Mouse (Mus musculus) left cerebral cortex, adult 8-10 months (tissue): Measurements from ENCODE around the gene Upk1b. TPM values are rescaled to one million over a fixed set of nuclear protein-coding genes. Genes with fewer than 3 reads are reported as not detected.

Source experiments
- DNase-seq, 2 experiments: peaks; one replicate each; pipeline ENCODE4 v3.0.0; 2022; ENCODE audit warnings: low spot score in 2 of 2
- total RNA-seq, 4 experiments: library from RNA; stranded (reverse); gene quantifications; 2 replicates each; pipeline ENCODE4 v1.2.4; 2022

Gene Upk1b
- total RNA-seq, 4 experiments from 2014 or later, result 2.2 to 3.7 (median 2.5) TPM

DNA sequence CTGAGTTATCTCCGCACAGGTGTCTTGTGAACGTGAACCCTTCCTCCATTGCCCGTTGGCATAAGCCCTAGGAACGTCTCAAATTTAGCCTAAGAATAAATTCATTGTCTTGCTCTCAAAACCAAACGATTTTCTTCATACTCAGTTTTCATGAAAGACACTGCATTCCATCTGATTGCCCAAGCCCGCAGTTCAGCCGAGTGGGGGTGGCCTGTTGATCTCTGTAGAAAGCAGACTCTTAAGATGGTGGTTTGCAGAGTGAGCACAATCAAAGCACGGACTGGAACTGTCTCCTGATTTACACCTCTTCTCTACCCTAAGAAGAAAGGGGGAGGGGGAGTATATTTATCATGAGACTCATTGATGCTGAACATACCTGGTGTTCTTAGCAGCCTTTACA, 37.7 kb downstream of the Upk1b start:
- no peak for DNase-seq

DNA sequence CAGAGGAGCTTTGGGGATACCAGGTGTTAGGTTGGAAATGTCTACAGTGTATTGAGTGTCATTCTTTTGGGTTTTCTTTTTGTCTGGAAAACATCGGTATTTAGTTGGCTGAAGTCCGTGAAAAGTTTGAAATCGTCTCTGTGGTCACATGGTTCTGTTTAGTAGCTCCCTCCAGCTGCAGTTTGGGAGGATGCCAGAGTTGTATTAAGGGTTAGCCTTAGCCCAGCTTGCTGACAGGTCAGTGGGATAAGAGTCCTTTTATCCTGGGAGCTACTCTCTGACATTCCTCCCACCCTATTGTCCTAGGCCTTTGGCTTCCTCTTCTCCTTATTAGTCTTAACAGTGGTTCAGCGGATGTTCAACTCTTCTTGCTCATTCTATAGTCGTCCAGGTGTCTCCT, 38.2 kb downstream of the Upk1b start:
- DNase-seq, result no peak

DNA sequence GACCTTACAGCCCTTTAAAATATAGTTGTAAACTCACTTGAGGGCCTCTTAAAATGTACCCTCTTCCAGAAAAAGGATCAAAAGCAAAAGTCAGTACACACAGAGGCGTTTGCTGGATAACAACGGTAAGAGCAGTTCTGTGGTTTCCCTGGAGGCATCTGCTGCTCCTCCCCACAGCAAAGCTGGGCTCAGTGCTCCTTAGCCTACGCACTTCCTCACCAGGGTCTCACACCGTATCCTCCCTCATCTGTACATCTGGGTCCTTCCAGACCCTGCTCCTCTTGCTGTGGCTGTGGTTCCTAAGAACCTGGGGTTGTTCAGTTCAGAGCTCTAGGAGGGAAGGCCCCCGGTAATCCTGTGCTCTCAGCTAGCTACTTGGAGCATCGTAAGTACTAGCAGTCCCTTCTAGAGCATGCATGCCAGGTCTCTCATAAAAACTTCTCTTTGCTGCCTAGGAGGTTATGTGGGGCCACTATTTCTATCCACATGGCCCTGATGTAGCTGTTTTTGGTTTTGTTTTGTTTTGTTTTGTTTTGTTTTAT, 39.2 kb downstream of the Upk1b start:
- DNase-seq, result no peak

DNA sequence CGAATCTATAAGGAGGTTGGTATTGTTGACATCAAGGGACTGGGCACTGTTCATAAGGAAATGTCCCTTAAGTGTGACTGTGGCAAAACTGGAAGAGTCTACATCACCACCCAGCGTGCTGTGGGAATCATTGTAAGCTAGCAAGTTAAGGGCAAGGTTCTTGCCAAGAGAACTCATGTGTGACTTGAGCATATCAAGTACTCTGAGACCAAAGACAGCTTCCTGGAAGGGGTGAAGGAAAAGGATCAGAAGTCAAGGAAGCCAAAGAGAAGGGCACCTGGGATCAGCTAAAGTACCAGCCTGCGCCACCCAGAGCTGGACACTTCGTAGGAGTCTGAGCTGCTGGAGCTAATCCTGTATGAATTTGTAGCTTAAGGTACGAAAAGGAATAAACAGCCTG, 39.9 kb downstream of the Upk1b start:
- DNase-seq, result no peak

DNA sequence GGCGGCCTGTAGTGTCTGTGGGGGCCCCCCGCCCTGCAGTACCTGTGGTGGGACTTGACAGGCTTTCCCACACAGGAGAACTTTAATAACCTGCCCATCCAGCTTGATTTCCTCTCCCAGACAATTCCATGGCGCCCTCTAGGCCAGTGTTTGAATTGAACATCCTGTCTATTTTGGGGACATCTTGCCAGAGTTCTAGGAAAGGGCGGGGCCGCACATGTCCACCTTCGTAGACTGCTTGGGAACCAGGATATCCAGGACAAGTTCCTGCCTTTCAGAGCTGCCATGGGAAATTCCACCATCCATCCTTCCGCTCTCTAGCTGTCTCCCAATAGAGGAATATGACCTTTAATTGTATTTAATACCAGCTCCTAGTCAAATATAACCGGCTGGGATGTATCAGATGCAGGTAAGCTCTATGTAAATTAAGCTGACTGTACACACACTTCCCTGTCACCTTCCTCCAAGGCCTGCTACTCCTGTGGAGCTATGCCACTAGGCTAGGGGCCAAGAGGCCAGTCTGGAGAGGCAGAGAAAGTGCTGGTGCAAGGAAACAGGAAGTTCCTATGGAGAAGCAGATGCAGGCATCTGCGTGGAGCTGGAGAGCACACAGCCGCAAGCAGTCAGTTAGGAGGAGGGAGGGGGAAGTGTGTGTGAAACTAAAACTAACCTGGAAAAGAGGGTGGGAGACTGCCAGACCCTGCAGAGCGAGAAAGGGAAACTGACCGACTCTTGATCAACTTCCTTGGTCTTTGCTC, 41.8 kb downstream of the Upk1b start:
- DNase-seq, result no peak

DNA sequence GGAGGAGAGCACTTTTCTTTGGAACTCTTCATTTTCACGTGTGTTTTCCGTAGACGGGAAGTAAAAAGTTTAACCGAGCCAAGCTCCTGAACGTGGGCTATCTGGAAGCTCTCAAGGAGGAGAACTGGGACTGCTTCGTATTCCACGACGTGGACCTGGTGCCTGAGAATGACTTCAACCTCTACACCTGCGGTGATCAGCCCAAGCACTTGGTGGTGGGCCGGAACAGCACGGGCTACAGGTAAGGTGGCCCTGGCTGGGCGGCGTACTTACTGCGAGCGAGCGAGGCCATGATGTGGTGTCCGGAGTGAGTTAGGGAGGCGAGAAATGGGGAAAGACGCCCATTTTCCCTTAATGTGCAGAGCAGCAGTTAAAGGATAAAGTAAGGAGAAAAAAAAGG, 42.5 kb downstream of the Upk1b start:
- DNase-seq, result no peak

DNA sequence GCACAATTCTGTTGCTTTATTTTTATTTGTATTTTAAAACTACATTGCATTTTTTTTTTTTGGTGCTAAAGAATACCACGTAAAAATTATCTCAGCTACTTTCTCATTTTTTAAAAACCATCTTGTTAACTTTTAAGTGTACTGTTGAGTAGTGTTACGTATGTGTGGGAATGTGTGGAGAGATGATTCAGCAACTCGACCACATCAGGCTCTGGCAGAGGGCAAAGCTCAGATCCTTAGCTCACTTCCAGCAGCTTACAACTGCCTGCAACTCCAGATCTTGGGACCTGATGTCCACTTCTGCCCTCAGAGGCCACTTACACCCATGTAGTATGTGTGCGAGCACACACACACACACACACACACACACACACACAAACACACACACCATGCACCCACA, 43.6 kb downstream of the Upk1b start:
- no peak for DNase-seq

DNA sequence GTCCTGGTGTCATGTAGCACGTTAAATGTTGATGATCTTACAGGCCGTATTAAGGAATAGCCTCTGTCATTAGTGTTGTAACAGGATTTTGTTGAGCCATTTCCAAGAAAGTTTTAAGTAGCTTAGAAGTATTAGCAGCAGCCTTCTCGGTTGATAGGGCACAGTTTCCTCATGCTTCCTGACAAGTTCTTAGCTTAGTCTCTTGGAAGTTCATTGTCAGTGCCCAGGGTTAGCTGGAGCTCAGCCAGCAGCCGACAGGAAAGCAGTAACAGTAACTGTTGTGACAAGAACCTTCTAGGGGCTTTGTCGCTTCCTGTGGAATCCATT, 44.0 kb downstream of the Upk1b start:
- DNase-seq, result no peak

DNA sequence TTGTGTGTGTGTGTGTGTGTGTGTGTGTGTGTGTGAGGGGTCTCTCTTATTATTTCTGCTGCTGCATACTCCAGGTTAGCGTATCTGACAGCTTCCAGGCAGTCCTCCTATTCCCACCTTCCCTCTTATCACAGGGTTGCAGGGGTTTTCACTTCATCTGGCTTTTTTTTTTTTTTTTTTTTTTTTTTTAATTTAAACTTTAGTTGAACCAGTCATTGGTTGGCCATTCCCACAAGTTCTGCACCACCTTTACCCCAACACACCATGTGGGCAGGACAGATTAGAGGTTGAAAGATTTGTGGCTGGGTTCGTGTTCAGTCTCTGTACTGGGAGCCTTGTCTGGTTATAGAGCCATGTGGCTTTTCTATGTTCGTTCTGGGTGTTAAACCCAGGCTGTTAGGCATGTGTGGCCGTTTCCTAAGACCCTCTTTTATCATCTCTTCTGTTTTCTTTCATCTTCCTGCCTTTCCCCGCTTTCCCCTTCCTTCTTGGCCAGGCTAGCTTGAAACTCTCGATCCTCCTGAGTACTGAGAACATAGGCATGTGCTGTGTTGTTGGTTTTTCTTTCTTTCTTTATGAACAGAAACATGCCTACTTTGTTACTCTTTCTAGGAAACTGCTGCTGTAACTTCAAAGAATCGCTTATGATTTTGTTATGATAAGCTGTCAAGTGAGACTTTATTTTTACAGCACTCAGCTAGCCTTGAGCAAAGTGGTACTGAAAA, 44.5 kb downstream of the Upk1b start:
- no peak for DNase-seq

DNA sequence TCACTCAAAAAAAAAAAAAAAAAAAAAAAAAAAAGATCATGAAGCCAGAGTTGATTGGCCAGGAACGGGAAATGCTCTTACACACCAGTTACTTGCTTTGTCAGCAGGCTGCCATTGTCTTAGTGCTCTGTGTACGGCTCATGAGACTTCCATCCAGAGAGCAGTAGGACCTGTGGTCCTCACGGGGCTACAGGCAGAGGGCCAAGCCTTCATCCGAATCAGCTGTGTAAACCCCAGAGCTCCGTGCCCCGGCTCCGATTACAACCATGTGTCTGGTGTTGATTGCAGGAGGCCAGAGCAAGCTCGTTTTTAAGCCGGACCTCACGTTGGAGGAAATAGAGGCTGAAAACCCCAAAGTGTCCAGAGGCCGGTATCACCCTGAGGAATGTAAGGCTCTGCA, 46.5 kb downstream of the Upk1b start:
- no peak for DNase-seq

DNA sequence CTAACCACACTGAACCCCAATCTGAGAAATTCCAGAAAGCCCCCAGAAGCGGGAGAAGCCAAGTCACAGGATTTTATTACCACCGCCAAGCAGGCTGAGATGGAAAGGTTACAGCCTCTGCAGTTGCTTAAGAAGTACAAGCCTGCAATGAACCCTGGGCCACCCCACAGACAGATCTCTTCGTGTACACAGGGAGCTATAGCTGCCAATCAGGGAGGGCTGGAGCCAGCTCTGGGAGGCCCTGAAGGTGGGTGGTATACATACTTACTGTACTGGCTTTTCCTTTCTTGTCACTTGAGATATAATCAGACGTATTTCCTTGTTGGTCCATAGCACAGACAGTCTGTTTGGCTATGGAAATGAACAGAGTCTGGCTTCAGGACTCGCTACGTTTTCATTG, 49.3 kb downstream of the Upk1b start:
- no peak for DNase-seq

DNA sequence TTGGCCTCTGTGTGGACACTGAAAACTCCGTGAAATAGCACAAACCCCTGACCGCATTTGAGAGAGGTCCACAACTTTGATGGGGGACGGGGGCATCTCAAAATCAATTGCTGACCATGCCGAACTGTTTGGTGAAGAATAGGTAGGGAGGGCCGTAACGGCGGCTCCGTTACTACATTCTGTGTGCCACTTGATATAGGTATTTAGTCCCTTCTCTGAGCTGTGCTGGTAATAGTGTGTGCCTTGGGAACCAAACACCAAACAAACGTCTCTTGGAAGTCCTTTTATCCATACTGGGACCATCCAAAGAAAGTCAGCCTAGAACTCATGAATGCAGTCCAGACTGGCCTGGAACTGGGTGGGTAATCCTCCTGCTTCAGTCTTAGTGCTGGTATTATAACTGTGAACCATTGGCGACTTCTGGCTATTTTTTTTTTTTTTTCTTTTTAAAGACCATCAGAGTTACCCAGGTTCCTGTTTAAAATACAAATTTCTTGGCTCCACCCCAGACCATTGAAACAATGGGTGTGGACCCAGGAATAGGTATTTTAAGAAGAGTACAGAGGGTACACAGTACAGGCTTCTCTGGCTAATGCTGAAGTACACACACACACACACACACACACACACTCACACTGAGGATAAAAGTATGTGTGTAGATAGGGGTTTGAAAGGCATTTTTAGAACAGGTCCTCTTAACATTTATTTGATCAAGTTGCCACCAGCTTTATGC, 56.0 kb downstream of the Upk1b start:
- DNase-seq, result no peak

DNA sequence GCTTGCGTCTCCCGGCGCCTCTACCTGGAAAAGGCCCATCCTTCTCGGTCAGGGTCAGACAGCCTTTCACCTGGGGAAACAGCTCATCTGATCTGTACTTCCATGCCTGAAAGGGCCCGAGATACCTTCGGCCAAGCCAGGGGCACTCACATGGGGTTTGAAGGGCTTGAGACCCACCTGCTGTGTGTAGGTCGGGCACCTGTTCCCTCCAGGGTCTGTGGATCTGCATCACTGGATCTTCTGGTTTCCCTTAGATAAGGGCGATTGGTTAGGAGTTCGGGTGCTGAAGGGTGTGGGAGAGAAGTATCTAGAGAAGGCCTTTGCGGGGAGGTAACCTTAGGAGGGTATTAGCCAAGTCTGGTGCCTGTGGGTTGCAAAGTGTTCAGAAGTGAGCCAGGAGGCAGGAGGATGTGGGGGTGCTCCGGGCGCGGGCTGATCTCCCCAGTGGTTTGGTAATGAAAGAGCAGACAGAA, 57.4 kb downstream of the Upk1b start:
- peak in 1 of 2 experiments; percentile 40 for DNase-seq

DNA sequence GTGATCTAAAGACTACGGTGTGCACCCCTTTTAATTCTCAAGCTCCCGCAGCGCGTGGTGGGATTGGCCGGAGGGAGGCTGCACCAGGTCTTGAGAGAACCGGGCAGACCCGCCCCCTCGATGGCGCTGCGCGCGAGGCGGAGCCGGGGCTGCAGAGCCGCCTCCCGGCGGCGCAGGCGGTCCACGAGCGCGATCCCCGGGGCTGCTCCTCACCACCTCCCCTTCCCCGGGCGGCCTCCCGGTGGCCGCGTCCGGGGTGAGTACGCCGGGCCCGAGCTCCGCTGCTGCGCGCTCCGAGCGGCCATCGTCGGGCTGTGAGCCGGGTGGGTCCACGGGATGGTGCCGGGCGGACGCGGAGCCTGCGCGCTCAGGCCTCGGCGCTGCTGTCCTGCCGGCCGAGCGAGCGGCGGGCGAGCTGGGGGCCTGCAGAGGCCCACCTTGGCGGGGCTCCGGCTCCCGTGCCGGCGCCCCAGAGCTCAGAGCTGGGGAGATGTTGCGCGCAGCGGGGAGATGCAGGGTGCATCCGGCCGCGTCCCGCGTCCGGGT, 57.9 kb downstream of the Upk1b start, which contains the start of gene B4galt4:
Gene B4galt4, plus strand, starts transcription at position 152 of the 546 bp plus-strand sequence.
- DNase-seq, result peak; percentile 75

DNA sequence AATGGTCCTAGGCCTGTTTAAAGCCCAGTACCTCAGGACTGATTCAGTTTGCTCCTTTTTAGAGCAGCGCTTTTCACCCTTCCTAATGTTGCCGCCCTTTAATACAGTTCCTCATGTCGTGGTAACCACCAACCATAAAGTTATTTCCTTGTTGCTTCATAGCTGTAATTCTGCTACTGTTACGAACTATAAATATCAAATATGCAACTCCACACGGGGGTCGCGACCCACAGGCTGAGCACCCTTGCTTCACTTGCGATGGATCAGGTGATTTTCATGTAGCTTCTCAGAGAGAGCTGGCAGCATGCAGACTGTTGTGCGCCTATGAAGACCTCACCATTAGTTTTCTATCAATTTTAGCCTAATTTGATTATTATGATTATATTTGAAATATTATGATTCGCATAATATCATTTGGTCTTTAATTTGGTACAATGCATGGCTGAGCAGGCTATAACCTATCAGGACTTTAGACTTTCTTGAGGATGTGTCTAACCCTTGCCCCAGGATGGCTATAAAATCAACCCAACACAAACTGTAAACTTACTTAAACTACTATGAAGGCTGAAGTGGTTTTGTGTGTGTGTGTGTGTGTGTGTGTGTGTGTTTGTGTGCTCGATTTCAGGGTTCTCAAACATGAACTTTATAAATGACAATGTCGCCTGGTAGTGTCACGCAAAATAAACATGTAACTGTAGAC, 58.8 kb downstream of the Upk1b start:
- no peak for DNase-seq

DNA sequence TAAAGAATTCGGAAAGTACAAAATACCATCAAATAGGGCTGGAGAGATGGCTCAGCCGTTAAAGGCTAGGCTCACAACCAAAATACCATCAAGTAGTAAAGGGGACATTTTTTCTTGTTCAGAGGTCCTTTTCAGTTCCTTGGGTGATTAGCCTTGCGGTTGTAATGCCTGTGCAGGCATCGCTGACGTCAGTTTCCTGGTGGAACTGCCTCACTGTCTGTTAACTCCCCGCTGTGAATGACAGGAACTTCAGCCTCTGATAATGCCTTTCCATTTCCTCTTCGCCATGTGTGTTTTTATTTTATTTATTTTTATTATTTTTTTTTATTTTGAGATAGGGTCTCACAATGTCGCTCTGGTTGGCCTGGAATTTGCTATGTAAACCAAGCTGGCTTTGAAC, 69.2 kb downstream of the Upk1b start:
- no peak for DNase-seq

DNA sequence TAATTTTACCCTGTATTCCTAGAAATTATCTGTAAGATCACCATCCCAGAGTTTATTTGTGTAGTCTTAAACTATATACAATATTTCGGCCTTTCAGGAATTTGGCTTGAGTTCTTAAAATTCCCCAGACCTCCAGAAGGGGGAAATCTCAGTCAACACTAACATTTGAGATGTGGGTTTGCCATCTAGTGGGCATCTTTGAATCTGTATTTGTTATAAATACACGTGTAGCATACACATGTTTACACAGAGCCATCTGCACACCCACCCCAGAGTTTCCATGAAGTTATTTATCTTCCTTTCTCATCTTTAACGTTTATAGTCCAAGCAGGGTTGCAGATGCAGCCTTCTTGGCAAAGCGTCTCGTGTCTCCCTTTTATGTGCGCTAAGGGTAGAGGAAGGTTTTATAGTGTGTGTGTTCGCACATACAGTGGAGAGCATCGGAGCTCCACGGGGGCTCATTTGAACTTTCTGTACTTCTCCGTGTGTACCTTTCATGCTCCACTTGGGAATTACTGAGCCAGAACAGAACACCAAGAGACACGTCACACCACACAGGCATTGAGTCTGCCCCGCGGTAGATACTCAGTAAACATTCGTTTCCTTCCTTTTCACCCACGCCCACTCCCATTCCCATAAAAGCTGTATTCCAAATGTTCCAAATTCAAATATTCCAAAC, 70.4 kb downstream of the Upk1b start:
- no peak for DNase-seq

DNA sequence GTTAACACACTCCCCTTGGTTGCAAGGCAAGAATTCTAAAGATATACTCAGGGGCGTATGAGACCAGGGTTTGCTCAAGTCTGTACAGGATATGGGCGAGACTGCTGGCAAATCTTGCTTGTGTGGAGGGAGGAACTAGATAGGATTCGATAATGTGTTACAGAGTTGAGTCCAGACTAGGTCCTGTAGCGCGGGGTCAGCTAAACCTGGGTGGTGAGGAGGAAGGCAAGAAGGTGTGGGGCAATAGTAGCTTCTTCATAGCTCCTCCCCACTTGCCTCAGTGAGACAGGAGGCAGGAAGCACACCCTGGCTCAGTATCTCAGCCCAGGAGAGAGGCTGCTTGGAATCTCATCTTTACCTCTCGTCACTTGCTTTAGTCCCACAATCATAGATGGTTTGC, 71.0 kb downstream of the Upk1b start:
- no peak for DNase-seq

DNA sequence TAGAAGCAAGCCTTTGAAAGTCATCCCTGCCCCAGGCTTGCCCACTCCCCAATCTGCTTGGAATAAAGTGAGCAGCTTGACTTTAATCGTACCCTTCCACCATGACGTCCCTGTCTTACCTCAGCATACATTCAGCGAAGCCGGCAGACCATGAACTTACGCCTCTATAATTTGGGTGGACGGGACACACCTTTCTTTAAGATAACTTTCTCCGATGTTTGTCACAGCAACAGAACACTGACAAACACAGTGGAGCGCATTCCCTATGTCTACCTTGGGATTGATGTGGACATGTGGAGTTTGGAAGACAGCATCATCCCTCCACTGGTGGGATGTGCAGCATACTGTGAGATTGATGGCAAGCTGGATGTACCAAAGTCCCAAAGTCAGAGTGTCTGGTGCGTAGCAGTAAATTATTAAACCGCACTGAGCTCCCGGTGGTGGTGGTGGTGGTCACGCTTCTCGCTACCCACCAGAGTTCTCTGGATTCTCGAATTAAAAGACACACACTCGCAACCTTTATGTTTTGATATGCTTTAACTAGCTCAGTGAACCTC, 71.5 kb downstream of the Upk1b start:
- no peak for DNase-seq

DNA sequence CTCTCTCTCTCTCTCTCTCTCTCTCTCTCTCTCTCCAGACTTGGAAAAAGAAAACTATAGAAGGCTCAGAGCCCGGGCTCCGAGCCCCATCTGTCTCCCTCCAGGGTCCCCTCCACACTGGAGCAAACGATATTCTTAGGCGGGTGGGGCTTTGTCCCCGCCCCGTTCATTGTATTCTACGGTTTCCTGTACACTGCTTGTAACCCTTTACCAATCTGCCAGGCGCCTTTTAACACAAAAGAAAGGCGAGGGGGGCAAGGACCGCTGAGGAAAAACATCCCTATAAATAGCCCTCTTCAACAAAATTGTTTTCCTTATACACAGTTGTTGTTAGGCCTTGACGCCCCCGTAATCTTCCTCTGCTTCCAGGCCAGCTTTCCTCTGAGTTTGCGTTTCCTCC, 75.2 kb downstream of the Upk1b start:
- no peak for DNase-seq
